Mouse (Mus musculus) testis, adult 2 months (tissue): Measurements from ENCODE around the gene Chst8. TPM values are rescaled to one million over a fixed set of nuclear protein-coding genes. Genes with fewer than 3 reads are reported as not detected.

Source experiments
- H3K27ac ChIP-seq: fragments of 200-500 bp; 2 replicates; pipeline ENCODE4 v1.5.1; 2012; ENCODE audit warnings: low read depth, low read length; ENCODE audit not compliant: control insufficient read depth, insufficient read depth
- H3K27me3 ChIP-seq: fragments of 200-500 bp; 2 replicates; pipeline ENCODE4 v1.6.1; 2012; ENCODE audit warnings: mild to moderate bottlenecking, low read length, moderate library complexity; ENCODE audit not compliant: control insufficient read depth, insufficient read depth
- H3K36me3 ChIP-seq: fragments of 200-500 bp; 2 replicates; pipeline ENCODE4 v1.6.1; 2012; ENCODE audit warnings: mild to moderate bottlenecking, low read length; ENCODE audit not compliant: control insufficient read depth, insufficient read depth
- H3K4me1 ChIP-seq: fragments of 200-500 bp; 2 replicates; pipeline ENCODE4 v1.6.1; 2012; ENCODE audit warnings: low read length; ENCODE audit not compliant: control insufficient read depth, insufficient read depth
- H3K4me3 ChIP-seq: fragments of 200-500 bp; 2 replicates; pipeline ENCODE4 v1.5.1; 2012; ENCODE audit warnings: low read depth, mild to moderate bottlenecking, low read length, moderate library complexity, mixed read lengths; ENCODE audit not compliant: control insufficient read depth
- CTCF ChIP-seq: fragments of 200-500 bp; IDR thresholded peaks from 2 replicates; pipeline ENCODE4 v1.5.1; 2012; ENCODE audit warnings: low read depth, mild to moderate bottlenecking, inconsistent platforms, low read length, moderate library complexity; ENCODE audit not compliant: control insufficient read depth, insufficient read depth, insufficient replicate concordance
- POLR2A ChIP-seq: fragments of 200-500 bp; IDR thresholded peaks from 2 replicates; pipeline ENCODE4 v1.6.1; 2012; ENCODE audit warnings: low read depth, mild to moderate bottlenecking, inconsistent platforms, low read length, moderate library complexity; ENCODE audit not compliant: control insufficient read depth
- polyA plus RNA-seq: library from polyadenylated mRNA; depleted of rRNA; stranded (reverse); fragments of >200 nt; gene quantifications from 2 replicates; pipeline ENCODE4 v1.2.3, GENCODE M21; 2012

The Chst8 gene
- polyA plus RNA-seq, 1 experiment, result not detected

DNA sequence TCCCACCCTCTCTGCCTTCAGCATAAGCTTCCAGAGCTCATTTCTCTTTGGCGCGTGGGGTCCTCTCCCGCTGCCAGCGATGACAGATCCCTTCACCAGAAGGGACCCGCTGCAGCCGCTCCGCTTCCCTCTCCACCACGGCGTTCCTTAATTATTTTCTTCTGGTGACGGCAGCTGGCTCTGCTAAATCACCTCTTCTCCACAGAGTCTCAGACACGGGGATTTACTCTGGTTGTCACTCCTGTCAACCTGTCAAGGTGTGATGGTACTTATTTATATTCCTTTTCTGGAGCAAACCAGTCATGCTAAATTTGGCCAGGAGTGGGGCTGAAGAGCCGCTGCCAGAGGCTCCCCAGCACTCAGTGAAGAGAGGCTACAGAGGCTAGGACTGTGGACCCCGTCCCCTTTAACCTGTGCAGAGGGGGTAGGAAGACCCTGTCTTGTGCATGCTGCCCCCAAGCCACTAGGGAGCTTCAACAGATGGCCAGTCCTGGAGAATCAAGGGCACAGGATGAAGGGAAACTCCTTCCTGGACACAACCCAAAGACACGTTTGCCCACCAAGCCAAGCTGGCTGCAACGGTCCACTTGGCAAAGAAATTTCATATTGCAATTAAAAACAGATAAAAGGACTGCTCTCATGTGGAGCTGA is 131.6 kb downstream of the Chst8 start:
- TF ChIP-seq POLR2A, result no peak
- no peak for TF ChIP-seq CTCF
- no peaks in the 10 kb centered on the region for H3K27me3 ChIP-seq

DNA sequence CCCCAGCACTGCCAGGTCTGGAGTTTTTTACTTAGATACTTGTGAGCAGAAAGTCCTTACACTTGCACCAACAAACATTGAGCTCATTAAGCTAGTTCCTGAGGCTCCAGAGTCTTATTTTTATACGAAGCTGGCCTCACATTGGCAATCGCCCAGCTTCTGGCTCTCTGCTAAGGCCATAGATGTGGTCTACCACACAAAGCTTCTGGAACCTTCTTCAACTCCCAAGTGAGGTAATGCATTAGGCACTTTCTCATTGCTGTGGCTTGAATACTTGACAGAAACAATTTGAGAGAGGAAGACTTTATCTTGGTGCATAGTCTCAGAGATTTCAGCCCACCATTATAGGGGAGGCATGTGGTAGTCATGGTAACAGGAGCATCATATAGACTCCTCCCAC is 132.6 kb downstream of the Chst8 start:
- H3K36me3 ChIP-seq, result no peaks in the 10 kb centered on the region
- TF ChIP-seq POLR2A (no peak), CTCF (no peak)
- peaks cover 4% of the 10 kb centered on the region; the same call in 1 of the 2 replicates for H3K4me1 ChIP-seq
- no peak overlapping the region for H3K27ac ChIP-seq
- no peak overlapping the region for H3K4me3 ChIP-seq
- no peaks in the 10 kb centered on the region for H3K27me3 ChIP-seq

More for the DNA sequence above, 131.6 kb downstream of the Chst8 start:
- Histone ChIP-seq H3K4me1 (no peaks in the 10 kb centered on the region), H3K36me3 (no peaks in the 10 kb centered on the region), H3K4me3 (no peak overlapping the region), H3K27ac (no peak overlapping the region)

DNA sequence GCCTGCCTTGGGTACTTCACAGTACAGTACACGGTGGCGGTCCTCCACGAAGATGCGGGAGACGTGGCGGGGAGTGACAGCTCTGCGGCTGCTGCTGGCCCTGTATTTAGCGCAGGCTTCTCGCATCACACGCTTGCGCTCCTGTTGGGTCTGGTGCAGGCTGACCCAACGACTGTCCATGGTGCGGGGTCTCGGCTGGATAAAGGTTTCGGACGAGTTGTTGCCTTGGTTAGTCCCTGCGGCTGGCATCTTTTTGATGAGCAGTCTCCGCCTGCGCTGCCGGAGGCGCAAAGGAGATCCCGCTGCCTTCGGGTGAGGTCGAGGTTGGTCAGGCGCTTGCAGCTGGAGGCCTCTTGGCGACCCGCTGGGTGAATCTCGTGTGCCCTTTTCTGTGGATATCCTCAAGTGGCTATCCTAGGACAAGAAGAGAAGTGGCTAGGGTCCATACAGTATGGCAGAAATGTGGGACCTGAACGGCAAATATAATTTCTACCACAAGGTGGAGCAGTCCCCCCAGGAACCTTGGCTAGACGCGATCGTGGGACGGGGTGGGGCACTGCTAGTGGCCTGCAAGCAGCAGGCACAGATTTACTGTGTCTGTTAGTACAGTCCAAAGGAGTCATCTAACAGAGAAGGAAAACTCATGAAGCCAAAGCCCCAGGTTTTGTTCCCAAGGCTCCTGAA is 136.5 kb downstream of the Chst8 start:
- Histone ChIP-seq H3K4me3 (peak overlapping the region; percentile 39), H3K4me1 (peaks cover 6% of the 10 kb centered on the region; the same call in 1 of the 2 replicates), H3K36me3 (no peaks in the 10 kb centered on the region), H3K27ac (no peak overlapping the region), H3K27me3 (no peaks in the 10 kb centered on the region)
- peak; percentile 71 for TF ChIP-seq CTCF
- no peak; the same call in 1 of the 2 replicates for TF ChIP-seq POLR2A

DNA sequence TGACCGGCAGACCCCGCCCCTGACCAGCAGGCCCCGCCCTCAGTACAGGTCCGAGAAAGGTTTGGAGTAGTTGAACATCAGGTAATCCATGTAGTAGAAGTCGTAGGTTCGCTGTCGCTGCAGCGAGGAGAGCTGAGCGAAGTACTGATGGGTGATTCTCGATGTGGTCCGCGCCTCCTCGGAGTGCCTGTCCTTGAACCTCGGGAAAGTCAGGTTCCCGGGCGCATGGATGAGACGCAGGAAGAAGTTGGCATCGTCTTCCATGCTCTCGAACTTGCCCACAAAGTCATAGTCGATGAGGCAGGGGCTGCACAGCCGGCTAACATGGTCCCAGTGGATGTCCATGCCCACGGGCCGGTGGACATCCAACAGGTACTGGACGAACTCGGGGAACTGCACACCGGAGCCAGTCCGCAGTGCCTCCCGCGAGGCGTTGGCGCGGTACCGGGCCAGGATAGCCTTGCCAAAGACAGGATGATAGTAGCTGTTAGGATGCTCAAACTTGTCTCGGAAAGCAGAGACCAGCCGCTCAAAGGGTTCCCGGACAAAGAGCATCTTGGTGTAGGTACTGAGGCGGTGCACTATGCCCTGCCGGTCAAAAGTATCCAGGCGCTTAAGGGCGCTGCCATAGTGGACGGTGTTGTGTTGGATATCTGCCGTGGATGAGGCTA is 137.3 kb downstream of the Chst8 start:
- H3K4me3 ChIP-seq, result peak overlapping the region; percentile 39; the same call in 1 of the 2 replicates
- H3K4me1 ChIP-seq, result peaks cover 6% of the 10 kb centered on the region; the same call in 1 of the 2 replicates
- H3K36me3 ChIP-seq, result no peaks in the 10 kb centered on the region
- H3K27ac ChIP-seq, result no peak overlapping the region
- H3K27me3 ChIP-seq, result no peaks in the 10 kb centered on the region
- TF ChIP-seq POLR2A, result no peak; the same call in 1 of the 2 replicates
- no peak for TF ChIP-seq CTCF

DNA sequence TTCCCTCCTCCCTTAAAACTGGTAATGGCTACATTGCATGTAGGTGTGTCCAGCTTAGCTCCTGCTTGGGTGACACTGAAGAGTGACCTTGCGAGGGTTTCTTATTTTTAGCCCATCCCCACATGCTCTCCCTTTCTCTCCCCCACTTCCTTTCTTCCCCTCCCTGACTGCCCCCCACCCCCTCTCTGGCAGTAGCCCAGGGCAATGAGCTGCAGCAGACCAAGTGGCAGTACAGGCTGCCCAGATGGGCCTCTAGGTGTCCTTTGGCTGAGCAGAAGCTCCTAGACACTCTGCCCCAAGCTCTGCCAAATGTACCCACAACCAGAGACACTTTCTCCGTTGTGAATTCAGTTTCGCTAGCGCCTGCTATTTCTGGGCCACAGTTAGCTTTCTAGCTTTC is 139.6 kb downstream of the Chst8 start:
- Histone ChIP-seq H3K4me1 (peaks cover 9% of the 10 kb centered on the region; the same call in 1 of the 2 replicates), H3K4me3 (no peak overlapping the region), H3K27ac (no peak overlapping the region), H3K27me3 (no peaks in the 10 kb centered on the region), H3K36me3 (no peaks in the 10 kb centered on the region)
- TF ChIP-seq POLR2A (no peak), CTCF (no peak)

DNA sequence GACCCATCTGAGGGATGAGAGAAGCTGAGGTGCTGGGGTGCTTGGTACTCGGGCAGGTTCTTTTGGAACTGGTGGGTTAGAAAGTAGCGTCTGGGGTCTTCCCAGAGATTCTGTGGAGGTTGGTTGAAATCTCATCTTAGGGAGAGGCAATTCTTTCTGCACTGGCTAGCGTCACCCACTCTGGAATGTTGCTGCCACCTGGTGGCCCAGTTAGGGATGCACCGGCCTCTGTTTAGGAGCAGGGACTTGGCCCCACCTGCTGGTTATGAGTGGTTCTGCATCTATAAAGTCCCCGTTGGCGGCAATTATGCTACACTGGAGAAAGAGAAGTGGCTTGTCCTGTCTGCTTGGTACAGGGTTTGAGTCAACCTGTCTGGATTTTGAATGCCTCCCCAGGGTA is 140.6 kb downstream of the Chst8 start:
- TF ChIP-seq POLR2A (no peak), CTCF (peak; percentile 99)
- Histone ChIP-seq H3K27me3 (no peaks in the 10 kb centered on the region), H3K4me1 (peaks cover 9% of the 10 kb centered on the region; the same call in 1 of the 2 replicates), H3K36me3 (no peaks in the 10 kb centered on the region), H3K4me3 (no peak overlapping the region), H3K27ac (no peak overlapping the region)

DNA sequence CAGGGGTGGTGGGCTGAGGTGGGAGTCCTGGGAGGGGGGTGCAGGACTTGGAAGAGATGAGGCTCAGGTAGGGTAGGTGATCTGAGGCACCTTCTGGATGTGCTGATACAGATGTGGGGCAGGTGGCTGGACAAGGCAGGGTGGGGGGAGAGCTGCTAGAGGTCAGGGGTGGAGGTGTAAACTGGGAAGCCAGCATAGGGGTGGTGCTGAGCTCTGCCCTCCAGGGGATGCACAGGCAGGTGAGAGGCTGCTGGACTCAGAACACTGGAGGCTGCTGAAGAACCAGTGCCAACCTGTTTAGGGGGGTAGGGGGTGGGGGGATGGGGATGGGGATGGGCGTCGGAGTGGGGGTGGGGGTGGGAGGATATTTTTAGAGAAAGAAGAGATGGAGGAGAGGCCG is 141.7 kb downstream of the Chst8 start:
- H3K36me3 ChIP-seq, result no peaks in the 10 kb centered on the region
- TF ChIP-seq CTCF, result no peak
- TF ChIP-seq POLR2A, result no peak
- H3K27me3 ChIP-seq, result no peaks in the 10 kb centered on the region
- H3K27ac ChIP-seq, result no peak overlapping the region
- H3K4me3 ChIP-seq, result no peak overlapping the region
- H3K4me1 ChIP-seq, result peaks cover 8% of the 10 kb centered on the region; the same call in 1 of the 2 replicates
